Mouse (Mus musculus) lung, embryonic 14.5 days (tissue): ENCODE measurements at regions not wholly inside any gene's neighbourhood (a gene's known extent, or its start where the extent isn't known, plus 50 kb on each side); places are given as distances from the start of the nearest gene placed in this dataset.

Experiments used
- ATAC-seq: fragments of 200-750 bp; cut with Nextera tagmentation; 2 replicates; pipeline ENCODE4 v1.8.0; 2017; ENCODE audit warnings: mild to moderate bottlenecking, moderate TSS enrichment, moderate library complexity; ENCODE audit not compliant: insufficient read depth
- DNase-seq: peaks from one replicate; pipeline ENCODE4 v3.0.0-alpha.2; 2015
- H3K27ac ChIP-seq: fragments of 300-500 bp; sonication (generic); 2 replicates; pipeline ENCODE4 v1.5.1; 2014; ENCODE audit warnings: low read depth, mild to moderate bottlenecking, moderate library complexity
- H3K27me3 ChIP-seq: fragments of 300-500 bp; sonication (generic); 2 replicates; pipeline ENCODE4 v1.6.1; 2014; ENCODE audit warnings: low read length, control low read depth; ENCODE audit not compliant: insufficient read depth
- H3K36me3 ChIP-seq: fragments of 300-500 bp; sonication (generic); 2 replicates; pipeline ENCODE4 v1.6.1; 2014; ENCODE audit warnings: control low read depth; ENCODE audit not compliant: insufficient read depth
- H3K4me1 ChIP-seq: fragments of 300-500 bp; sonication (generic); 2 replicates; pipeline ENCODE4 v1.6.1; 2014; ENCODE audit warnings: antibody characterized with exemption, control low read depth; ENCODE audit not compliant: insufficient read depth
- H3K4me2 ChIP-seq: fragments of 300-500 bp; sonication (generic); 2 replicates; pipeline ENCODE4 v1.6.1; 2014; ENCODE audit warnings: mild to moderate bottlenecking
- H3K4me3 ChIP-seq: fragments of 300-500 bp; sonication (generic); 2 replicates; pipeline ENCODE4 v1.5.1; 2014; ENCODE audit warnings: low read depth, low read length
- H3K9ac ChIP-seq: fragments of 300-500 bp; sonication (generic); 2 replicates; pipeline ENCODE4 v1.6.1; 2014
- H3K9me3 ChIP-seq: fragments of 300-500 bp; sonication (generic); 2 replicates; pipeline ENCODE4 v1.6.1; 2016; ENCODE audit warnings: low read depth, low read length, control low read depth
- CTCF ChIP-seq: IDR thresholded peaks from 2 replicates; pipeline ENCODE4 v1.5.1; 2016; ENCODE audit warnings: antibody characterized with exemption, low read depth
- WGBS: fragments of 180-500 bp; shearing (Covaris S2); extraction: QIAGEN DNeasy Blood & Tissue Kit; methylation state at CpG from one replicate; pipeline ENCODE4 v1.1.7; 2014; 5-methylcytosine and 5-hydroxymethylcytosine counted together

DNA sequence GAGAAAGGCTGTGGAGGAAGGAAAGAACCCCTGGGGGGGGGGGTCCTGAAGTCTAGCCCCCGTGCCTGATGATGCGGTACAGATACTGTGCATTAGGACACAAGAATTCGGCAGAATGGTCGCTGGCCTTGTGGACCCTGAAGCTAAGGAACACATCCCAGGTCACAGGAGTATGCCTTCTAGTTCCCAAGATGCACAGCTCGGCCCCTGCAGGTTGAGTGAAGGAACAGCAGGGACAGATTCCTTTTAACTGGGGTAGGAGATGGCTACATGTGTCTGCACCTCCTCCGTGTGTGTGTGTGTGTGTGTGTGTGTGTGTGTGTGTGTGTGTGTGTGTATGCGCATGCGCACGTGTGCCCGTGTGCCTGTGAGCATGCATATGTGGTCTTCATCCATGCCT lies 123.9 kb upstream of the Smad3 start:
- TF ChIP-seq CTCF, result peak; percentile 22
- H3K9ac ChIP-seq, result no peak overlapping the region
- H3K36me3 ChIP-seq, result no peaks in the 10 kb centered on the region
- H3K27ac ChIP-seq, result no peak overlapping the region
- DNase-seq (no peak), ATAC-seq (no peak)
- H3K4me1 ChIP-seq, result peaks cover 8% of the 10 kb centered on the region; the same call in 1 of the 2 replicates
- H3K4me3 ChIP-seq, result no peak overlapping the region
- no peak overlapping the region for H3K4me2 ChIP-seq
- 77% methylated on average over 9 of the region's 10 CpGs for WGBS
- no peaks in the 10 kb centered on the region for H3K27me3 ChIP-seq
- H3K9me3 ChIP-seq, result no peaks in the 10 kb centered on the region

DNA sequence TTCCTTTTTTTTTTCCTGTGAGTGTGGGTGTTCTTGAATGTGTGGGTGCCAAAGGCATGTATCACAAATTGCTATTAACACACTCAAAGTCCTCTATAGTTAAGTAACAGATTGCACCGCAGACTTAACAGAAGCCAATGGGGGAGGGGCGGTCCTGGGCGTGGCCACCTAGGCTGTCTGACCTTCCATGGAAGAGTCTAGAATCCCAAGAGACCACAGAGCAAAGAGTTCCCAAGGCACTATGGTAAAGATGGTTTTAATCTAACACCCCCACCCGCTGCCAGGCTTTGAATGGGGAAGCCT lies 123.4 kb upstream of the Smad3 start:
- no peak overlapping the region for H3K4me3 ChIP-seq
- no peaks in the 10 kb centered on the region for H3K27me3 ChIP-seq
- 58% methylated on average over 4 of the region's 4 CpGs for WGBS
- no peak for ATAC-seq
- DNase-seq, result no peak
- H3K9me3 ChIP-seq, result no peaks in the 10 kb centered on the region
- no peak for TF ChIP-seq CTCF
- no peak overlapping the region for H3K9ac ChIP-seq
- H3K4me2 ChIP-seq, result no peak overlapping the region; the same call in 1 of the 2 replicates
- H3K36me3 ChIP-seq, result no peaks in the 10 kb centered on the region
- H3K4me1 ChIP-seq, result peaks cover 8% of the 10 kb centered on the region; the same call in 1 of the 2 replicates
- H3K27ac ChIP-seq, result no peak overlapping the region

DNA sequence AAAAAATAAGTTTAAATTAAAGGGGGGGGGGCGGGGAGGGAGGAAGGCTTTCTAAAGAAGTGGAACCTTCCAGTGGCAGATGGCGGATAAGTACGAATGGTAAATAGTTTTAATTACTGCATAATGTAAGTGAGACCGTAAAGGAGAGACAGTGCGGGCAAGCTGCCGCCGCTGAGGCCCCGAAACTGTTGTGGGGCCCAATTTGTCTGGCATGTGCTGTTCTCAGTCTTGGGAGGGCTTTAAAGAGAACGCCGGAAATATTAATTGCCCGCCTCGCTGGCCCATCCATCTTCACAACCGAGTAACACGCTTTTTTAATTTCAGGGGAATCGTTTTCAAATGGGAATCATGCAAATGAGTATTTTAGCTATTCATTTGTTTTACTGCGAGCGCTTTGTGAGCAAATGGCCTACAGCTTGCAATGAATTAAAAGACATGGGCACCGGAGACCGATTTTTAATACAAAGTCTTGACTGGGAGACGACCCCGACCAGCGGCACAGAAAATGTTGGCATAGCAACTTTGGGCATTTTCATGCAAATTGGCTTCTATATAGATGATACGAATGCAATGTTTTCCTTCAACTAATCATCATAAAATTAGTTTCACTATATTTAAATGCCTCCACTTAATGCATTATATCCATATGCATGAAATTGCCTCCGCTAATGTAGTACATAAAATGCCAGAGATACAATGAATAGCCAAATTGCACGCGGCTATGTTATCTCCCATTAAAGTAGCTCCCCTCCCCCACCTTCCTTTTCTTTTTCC lies 122.9 kb upstream of the Smad3 start:
- Histone ChIP-seq H3K27me3 (no peaks in the 10 kb centered on the region), H3K9ac (no peak overlapping the region), H3K27ac (no peak overlapping the region), H3K36me3 (no peaks in the 10 kb centered on the region), H3K9me3 (no peaks in the 10 kb centered on the region), H3K4me3 (0 out of 2 replicates have a peak overlapping the region, but pooled peaks have one; percentile 8), H3K4me1 (peaks cover 8% of the 10 kb centered on the region; the same call in 1 of the 2 replicates), H3K4me2 (peak overlapping the region; percentile 55)
- ATAC-seq (no peak), DNase-seq (no peak)
- 29% methylated on average over 26 of the region's 26 CpGs for WGBS
- no peak for TF ChIP-seq CTCF

DNA sequence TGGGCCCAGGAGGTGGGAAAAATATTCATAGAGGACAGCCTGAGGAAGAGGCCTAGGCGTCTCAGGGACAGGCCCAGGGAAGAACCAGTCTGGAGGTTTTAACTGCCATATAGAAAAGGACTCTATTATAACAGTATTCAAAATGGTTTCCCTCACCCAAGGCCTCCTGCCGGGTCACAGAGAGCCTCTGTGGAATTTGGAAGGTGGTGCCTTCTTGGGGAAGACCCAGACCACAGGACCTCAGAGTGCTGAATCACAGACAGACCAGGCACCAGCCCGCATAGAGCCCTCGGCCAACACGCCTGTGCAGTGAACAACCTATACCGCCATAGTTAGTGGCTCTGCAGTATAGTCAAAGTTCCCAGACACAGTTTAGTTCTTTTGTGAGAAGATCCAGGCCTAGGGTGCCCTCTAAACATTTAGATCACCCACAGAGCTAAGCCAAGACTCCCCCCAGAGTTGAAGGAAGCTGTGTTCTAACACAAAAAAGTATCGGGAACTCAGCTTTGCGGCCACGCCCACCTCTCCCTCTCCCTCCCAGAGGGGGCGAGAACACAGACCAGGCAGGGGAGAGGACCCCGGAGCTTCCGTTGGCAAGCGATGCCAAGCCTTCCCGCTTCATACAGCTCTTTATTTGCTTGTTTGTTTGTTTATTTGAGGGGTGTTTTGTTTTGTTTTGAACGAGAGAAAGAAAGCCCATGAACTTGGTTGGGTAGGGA lies 122.1 kb upstream of the Smad3 start:
- ATAC-seq (no peak), DNase-seq (peak; percentile 65)
- Histone ChIP-seq H3K9me3 (no peaks in the 10 kb centered on the region), H3K27ac (no peak overlapping the region), H3K4me3 (no peak overlapping the region; the same call in 1 of the 2 replicates), H3K4me1 (peaks cover 8% of the 10 kb centered on the region; the same call in 1 of the 2 replicates), H3K9ac (0 out of 2 replicates have a peak overlapping the region, but pooled peaks have one; percentile 14), H3K4me2 (peak overlapping the region; percentile 55), H3K36me3 (no peaks in the 10 kb centered on the region), H3K27me3 (no peaks in the 10 kb centered on the region)
- TF ChIP-seq CTCF, result no peak
- 21% methylated on average over 15 of the region's 15 CpGs for WGBS

DNA sequence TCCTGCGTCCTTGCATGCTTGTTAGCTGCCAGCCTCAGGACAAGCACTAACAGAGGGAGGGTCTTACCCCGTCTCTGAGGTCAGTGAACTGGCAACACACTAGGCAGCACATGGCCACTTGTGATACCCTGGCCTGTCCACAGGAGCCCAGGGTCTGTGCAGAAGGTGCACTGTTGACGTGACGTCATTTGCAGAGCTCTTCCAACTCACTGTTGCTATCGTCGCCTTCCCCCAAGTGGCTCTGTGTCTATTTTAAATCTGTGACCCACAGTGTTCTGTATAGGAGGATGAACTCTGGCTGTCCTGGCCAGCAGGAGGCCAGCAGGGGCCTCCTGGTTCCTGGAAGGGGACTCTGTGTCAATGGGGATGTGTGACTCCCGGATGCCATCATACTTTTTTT lies 120.1 kb upstream of the Smad3 start:
- TF ChIP-seq CTCF, result no peak
- Histone ChIP-seq H3K4me1 (peaks cover 8% of the 10 kb centered on the region; the same call in 1 of the 2 replicates), H3K27me3 (no peaks in the 10 kb centered on the region), H3K4me2 (no peak overlapping the region), H3K4me3 (no peak overlapping the region), H3K27ac (no peak overlapping the region), H3K36me3 (no peaks in the 10 kb centered on the region), H3K9ac (no peak overlapping the region), H3K9me3 (no peaks in the 10 kb centered on the region)
- 59% methylated on average over 7 of the region's 7 CpGs for WGBS
- no peak for DNase-seq
- ATAC-seq, result no peak

DNA sequence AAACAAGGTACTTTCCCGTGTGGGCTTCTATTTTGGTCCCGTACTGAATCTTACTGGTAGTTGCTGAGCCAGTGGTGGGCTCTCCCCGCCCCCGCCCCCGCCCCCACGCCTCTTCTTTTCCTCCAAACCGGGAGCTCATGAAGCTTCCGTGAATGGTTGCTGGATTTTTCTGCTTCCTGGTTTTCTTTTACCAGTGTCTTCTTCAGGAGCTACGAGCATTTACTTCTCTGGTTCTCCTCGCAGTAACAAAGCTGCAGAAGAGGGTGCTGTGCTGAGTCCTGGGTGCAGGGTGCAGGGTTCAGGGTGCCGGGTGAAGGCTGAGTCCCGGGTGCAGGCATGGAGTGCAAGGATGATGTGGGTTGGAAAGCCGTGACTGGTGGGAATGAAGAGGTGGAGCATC lies 119.1 kb upstream of the Smad3 start:
- WGBS, result 23% methylated on average over 13 of the region's 13 CpGs

DNA sequence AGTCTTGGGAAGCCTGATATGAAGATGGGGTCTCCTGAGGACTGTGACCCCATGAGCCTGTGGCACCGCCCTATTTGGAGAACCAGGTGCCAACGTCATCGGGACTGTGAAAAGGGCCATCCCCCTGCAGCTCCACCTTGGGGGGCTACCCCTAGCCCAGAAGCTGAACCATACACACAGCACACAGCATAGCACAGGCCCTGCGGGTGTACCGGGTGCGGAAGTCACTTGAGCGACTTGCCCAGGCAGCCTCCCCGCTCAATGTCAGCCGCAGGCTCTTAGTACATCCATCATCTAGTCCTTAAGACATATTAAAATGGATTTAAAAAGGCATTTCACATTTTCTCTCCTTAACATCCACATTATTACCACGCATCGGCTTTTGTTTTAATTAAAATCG lies 118.2 kb upstream of the Smad3 start:
- Histone ChIP-seq H3K36me3 (no peaks in the 10 kb centered on the region), H3K9me3 (no peaks in the 10 kb centered on the region), H3K4me1 (peaks cover 8% of the 10 kb centered on the region; the same call in 1 of the 2 replicates), H3K4me3 (no peak overlapping the region), H3K27me3 (no peaks in the 10 kb centered on the region), H3K27ac (no peak overlapping the region), H3K9ac (no peak overlapping the region), H3K4me2 (no peak overlapping the region; the same call in 1 of the 2 replicates)
- TF ChIP-seq CTCF, result no peak
- ATAC-seq, result no peak
- no peak for DNase-seq
- 90% methylated on average over 12 of the region's 12 CpGs for WGBS

More for the DNA sequence above, 119.1 kb upstream of the Smad3 start:
- no peak for DNase-seq
- Histone ChIP-seq H3K4me3 (no peak overlapping the region), H3K27me3 (no peaks in the 10 kb centered on the region), H3K4me1 (peaks cover 8% of the 10 kb centered on the region; the same call in 1 of the 2 replicates), H3K9ac (no peak overlapping the region; the same call in 1 of the 2 replicates), H3K36me3 (no peaks in the 10 kb centered on the region), H3K4me2 (peak overlapping the region; percentile 46), H3K9me3 (no peaks in the 10 kb centered on the region), H3K27ac (no peak overlapping the region)
- no peak for ATAC-seq
- no peak for TF ChIP-seq CTCF
